Mouse (Mus musculus) lung, adult 2 months (tissue): ENCODE data around the gene Kcna2. TPM values are rescaled to one million over a fixed set of nuclear protein-coding genes. Genes with fewer than 3 reads are reported as not detected.

ENCODE experiments used
- DNase-seq: peaks from one replicate; pipeline ENCODE4 v3.0.0; 2022
- H3K4me1 ChIP-seq: fragments of 200-500 bp; 2 replicates; pipeline ENCODE4 v1.6.1; 2011; ENCODE audit warnings: low read length; ENCODE audit not compliant: control insufficient read depth, insufficient read depth
- H3K4me3 ChIP-seq: fragments of 200-500 bp; replicated peaks from 2 replicates; pipeline ENCODE3; 2011; ENCODE audit warnings: low read depth, mild to moderate bottlenecking, control low read depth, low read length; ENCODE audit errors: extremely low read depth
- CTCF ChIP-seq: fragments of 200-500 bp; IDR thresholded peaks from 2 replicates; pipeline ENCODE4 v1.5.1; 2011; ENCODE audit warnings: mild to moderate bottlenecking, low read length, control low read depth; ENCODE audit not compliant: insufficient read depth
- POLR2A ChIP-seq: fragments of 200-500 bp; IDR thresholded peaks from 2 replicates; pipeline ENCODE4 v1.6.1; 2011; ENCODE audit warnings: low read depth, mild to moderate bottlenecking, control low read depth, low read length, borderline replicate concordance; ENCODE audit errors: extremely low read depth
- WGBS: fragments of 180-500 bp; shearing (Covaris S2); methylation state at CpG from one replicate; pipeline ENCODE4 v1.1.7; 2018; 5-methylcytosine and 5-hydroxymethylcytosine counted together
- polyA plus RNA-seq: library from polyadenylated mRNA; depleted of rRNA; stranded (reverse); fragments of >200 nt; gene quantifications from 2 replicates; pipeline ENCODE4 v1.2.3, GENCODE M21; 2012

Kcna2 gene
- polyA plus RNA-seq, 1 experiment, result 3.3 TPM

DNA sequence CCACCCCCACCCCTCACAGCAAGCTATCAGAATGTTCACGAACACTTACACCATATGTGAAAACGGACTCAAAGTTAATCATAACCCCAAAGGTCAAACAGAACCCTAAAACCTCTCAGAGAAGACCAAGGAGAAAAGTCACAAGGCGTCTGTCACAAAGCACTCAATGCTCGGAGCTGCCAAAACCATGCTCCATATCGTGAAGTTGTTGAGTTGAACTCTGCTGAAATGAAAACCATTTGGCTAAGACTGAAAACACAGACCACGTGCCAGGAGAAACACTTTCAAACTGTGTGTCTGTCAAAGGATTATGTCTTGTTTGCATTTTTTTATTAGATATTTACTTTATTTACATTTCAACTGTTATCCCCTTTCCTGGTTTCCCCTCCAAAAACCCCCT, 30.9 kb downstream of the Kcna2 start:
- Histone ChIP-seq H3K4me3 (no peak overlapping the region), H3K4me1 (peaks cover 5% of the 10 kb centered on the region)
- TF ChIP-seq POLR2A (no peak), CTCF (no peak)
- WGBS, result 50% methylated on average over 6 of the region's 6 CpGs
- DNase-seq, result no peak

DNA sequence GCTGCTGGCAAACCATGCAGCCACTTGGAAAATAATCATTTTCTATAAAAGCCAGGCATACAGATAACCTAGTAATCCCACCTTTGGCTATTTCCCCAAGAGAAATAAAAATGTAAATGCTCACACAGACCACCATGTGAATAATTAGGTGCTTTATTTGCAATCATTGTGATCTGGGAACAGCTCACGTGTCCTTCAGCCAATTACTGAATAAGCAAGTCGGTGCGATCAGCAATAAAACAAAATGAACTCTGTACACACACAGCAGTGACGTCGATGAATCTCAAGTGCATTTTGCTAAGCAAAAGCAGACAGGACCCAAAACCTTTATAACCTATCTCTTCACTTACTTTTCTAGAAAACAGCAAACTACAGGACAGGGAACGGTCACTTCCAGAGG, 31.7 kb downstream of the Kcna2 start:
- DNase-seq, result no peak
- no peak overlapping the region for H3K4me3 ChIP-seq
- no peak for TF ChIP-seq CTCF
- no peak for TF ChIP-seq POLR2A
- peaks cover 3% of the 10 kb centered on the region for H3K4me1 ChIP-seq
- WGBS, result 84% methylated on average over 6 of the region's 6 CpGs

DNA sequence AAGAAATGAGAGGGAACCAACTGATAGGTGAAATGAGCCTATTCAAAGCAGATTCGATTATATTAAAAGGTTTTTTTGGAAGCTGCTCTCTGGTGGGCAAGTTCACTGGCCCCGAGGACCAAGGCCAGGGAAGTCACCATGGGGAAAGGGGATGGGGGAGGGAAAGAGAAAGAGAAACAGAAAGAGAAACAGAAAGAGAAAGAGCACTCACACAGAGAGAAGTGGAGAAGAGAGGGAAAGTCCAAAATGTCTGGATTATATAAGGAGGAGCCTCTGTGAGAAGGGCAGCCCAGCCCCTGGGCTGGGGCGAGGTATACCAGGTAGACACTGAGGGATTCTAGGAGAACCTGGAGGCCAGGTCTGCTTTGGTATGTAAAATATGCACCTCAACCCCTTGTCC, 33.5 kb downstream of the Kcna2 start:
- H3K4me1 ChIP-seq, result peaks cover 3% of the 10 kb centered on the region
- 71% methylated on average over 3 of the region's 3 CpGs for WGBS
- no peak for DNase-seq
- TF ChIP-seq CTCF, result no peak
- TF ChIP-seq POLR2A, result no peak
- no peak overlapping the region for H3K4me3 ChIP-seq

DNA sequence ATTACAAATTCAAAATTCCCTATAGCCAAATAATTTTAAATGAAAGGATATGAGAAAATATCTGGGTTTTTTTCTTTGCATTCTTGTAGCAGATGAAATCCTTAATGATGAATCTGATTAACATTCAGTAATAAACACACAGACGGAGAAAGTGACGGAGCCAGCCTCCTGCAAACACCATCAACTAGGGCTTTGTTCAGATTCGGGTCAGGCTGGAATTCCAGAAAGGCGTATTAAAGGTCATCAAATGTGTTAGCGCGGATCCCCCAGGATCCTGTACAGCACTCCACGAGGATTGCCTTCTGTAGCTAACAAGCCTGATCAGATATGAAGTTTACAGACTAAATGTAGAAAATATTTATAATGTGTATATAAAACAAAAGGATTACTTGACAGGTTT, 46.2 kb downstream of the Kcna2 start:
- WGBS, result 80% methylated on average over 7 of the region's 7 CpGs
- no peak for TF ChIP-seq CTCF
- TF ChIP-seq POLR2A, result no peak

DNA sequence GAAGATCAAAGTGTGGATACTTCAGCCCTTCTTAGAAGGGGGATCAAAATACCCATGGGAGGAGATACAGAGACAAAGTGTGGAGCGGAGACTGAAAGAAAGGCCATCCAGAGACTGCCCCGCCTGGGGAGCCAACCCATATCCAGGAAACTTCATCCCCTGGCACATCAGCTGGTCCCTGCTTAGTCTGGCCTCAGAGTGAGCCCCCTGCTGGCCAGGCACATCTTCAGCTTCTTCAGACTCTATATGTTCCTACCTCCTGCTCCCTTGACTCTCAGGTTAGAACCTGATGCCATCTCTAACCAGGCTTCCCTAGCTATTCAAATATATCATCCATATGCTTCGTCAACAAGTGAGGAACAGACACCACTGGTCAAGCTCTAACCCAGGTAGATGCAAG, 48.1 kb downstream of the Kcna2 start:
- 48% methylated on average over 3 of the region's 3 CpGs for WGBS
- peak; percentile 24 for DNase-seq
- peak; percentile 70 for TF ChIP-seq CTCF
- no peak for TF ChIP-seq POLR2A
- no peak overlapping the region for H3K4me3 ChIP-seq
- H3K4me1 ChIP-seq, result no peaks in the 10 kb centered on the region

More for the DNA sequence above, 46.2 kb downstream of the Kcna2 start:
- Histone ChIP-seq H3K4me1 (no peaks in the 10 kb centered on the region), H3K4me3 (no peak overlapping the region)
- no peak for DNase-seq

DNA sequence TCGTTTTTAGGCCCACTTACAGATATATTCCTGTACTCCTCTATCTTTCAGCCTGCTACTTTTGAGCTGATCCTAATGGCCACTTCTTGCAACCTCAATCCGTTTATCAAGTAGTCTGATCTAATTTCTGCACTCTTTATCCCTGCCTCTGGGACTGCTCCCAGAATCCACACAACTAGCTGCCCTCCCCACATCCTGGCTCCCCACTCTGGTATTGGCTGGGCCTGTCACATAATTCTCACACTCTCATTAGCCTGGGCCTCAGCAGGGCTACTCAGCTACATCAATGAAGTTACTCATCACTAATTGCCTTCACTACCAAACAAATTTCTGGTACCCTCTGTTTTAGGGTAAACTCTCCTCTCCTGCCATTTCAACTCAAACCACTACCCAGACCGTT, 49.5 kb downstream of the Kcna2 start:
- Histone ChIP-seq H3K4me3 (no peak overlapping the region), H3K4me1 (no peaks in the 10 kb centered on the region)
- DNase-seq, result no peak
- WGBS, result 52% methylated on average over 3 of the region's 3 CpGs
- TF ChIP-seq CTCF, result no peak
- no peak for TF ChIP-seq POLR2A

DNA sequence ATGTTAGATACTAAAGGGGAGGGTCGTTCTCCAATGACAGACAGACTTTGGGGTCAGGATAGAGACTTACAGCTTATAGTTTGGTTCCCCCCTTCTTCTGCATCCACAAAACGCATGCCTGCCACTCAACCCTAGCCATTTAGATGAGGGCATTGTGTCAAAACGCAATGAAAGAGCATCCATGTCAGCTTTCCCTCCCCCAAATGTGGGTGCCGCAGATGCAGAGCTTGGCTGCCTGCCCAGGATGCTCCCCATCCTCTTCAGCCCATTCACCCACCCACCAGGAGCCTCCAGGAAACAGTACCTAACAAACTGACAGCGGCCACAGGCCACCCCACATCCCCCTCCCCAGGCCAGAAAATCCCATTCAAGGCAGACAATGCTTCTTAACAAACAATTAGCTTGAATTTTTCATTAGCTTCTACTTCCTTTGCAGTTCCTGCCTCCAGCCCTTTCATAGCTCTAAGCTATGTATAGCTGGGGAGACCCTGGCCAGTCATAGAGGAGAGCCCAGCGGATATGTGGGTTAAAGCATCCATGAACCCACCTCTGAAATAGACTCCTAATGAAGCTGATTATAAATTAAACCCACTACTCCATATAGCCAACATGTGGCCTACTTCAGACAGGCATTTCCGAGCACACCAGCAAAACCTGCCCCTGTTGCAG, 50.1 kb downstream of the Kcna2 start:
- no peaks in the 10 kb centered on the region for H3K4me1 ChIP-seq
- no peak for DNase-seq
- no peak overlapping the region for H3K4me3 ChIP-seq
- TF ChIP-seq POLR2A (no peak), CTCF (no peak)
- 55% methylated on average over 7 of the region's 7 CpGs for WGBS

DNA sequence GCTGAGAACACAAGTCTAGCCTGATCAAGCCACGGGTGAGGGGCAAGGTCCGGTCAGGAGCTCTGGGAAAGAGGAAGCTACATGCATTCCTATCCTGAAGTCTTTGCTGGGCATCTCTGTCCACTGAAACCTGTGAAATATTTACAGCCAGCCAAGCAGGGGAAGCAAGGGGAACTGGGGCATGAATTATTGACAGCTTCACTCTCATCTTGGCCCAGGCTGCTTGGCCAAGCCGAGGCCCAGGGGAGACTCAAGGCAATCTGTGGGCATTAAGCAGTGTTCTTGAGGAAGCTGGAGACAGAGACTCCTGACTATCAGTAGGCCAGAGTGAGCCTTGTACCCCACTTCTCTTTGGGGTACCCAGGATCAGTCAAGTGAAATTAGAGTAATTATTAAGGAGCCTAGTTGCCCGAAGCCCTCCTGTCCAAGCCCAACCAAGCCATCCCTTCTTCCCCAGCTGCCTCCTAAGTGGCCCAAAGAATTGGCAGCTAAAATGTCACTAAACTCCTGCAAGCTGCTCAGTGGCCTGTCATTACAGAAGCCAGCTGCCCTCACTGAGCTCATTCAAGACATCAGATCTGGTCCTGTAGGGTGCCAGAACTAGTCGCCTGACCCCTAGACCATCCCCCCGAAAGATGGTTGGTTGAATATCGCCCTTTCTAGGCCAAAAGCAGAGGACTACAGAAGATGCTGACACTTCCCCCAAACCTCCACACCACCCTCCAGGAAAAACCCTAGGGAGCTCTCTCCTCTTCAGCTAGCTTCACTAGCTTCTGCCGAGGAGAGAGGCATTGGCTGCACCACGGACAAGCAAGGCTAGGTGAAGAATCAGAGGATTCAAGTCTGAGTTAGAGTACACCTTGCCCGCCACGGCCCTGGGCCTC, 53.1 kb downstream of the Kcna2 start:
- TF ChIP-seq CTCF, result no peak
- TF ChIP-seq POLR2A, result no peak
- no peak for DNase-seq
- WGBS, result 80% methylated on average over 11 of the region's 11 CpGs
- H3K4me1 ChIP-seq, result no peaks in the 10 kb centered on the region
- no peak overlapping the region for H3K4me3 ChIP-seq

DNA sequence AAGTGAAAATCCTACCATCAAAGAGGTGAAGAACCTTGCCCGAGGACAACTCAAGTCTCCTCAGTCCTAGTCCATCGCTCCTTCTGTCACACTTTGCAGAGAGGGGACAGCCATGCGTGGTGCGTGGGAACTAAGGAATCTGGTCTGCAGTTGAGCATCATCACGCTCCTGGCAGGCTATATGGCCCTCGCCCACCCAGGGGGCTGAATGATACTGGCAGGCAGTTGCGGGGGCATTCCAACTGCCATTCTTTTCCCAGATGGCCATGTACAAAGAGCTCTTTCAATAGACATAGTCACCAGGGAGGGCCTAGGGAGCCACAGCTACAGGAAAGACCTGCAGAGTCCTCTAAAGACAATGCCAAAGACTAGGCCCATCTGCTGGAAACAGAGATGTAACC, 57.9 kb downstream of the Kcna2 start:
- no peak for DNase-seq
- WGBS, result 90% methylated on average over 7 of the region's 7 CpGs
- TF ChIP-seq POLR2A (no peak), CTCF (no peak)
- Histone ChIP-seq H3K4me1 (no peaks in the 10 kb centered on the region), H3K4me3 (no peak overlapping the region)

DNA sequence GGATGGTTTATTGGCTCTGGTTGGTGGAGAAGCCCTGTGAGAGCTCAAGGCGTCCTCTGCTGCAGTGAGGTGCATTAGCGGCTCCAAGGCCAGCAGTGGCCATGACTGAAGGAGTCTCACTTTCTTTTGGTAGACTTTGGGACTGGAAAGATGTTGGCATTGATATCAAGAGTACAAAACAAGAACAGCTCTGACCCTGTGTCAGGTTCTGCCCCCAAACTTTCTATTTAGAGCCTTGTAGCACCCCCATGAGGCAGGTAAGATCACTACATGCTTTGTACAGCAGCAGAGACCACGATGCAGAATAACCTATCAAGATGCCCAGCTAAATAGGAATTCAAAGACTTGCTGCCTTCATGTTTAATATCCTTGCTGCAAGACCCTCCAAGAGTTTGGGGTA, 58.5 kb downstream of the Kcna2 start:
- DNase-seq, result no peak

More for the DNA sequence above, 58.5 kb downstream of the Kcna2 start:
- H3K4me3 ChIP-seq, result no peak overlapping the region
- no peaks in the 10 kb centered on the region for H3K4me1 ChIP-seq
- TF ChIP-seq CTCF (no peak), POLR2A (no peak)
- 69% methylated on average over 3 of the region's 3 CpGs for WGBS
